Comparison of ENCODE assay signal across 10 mouse cellular contexts in genomic region chr19:57366007-57366406, GRCm38 (mm10). TPM values are rescaled to one million over a fixed set of nuclear protein-coding genes. Genes with fewer than 3 reads are reported as not detected.
DNase-seq lines count a peak whose midpoint lies in the region; ATAC-seq and TF ChIP-seq lines count a peak whose summit lies in the region.
"Had no signal": no experiment of that assay in that cellular context is flagged by ENCODE, and none has a peak within 500 bp of the region (broad histone marks: within the 10 kb centered on the region; RNA-seq: fewer than 3 reads in every experiment).

No protein-coding gene starts in this region.

- peak; percentile 22; the same call in 1 of the 2 replicates for TF ChIP-seq CTCF in kidney, postnatal 0 days (IDR thresholded peaks at IDR 0.05; ENCODE audit: low read depth)
- TF ChIP-seq CTCF in liver, embryonic 14.5 days (IDR thresholded peaks at IDR 0.05; ENCODE audit: low read depth) = peak; percentile 22; the same call in 1 of the 2 replicates

- H3K4me3 ChIP-seq in forebrain, embryonic 12.5 days (replicated peaks) = no peak overlapping the region
- H3K4me3 ChIP-seq in forebrain, embryonic 10.5 days = no peak overlapping the region
- no peak overlapping the region for H3K4me3 ChIP-seq in kidney, postnatal 0 days (replicated peaks; ENCODE audit: low read depth, low read length)
- no peak overlapping the region for H3K4me3 ChIP-seq in liver, embryonic 14.5 days (ENCODE audit: insufficient read depth in 1 of 2, low read depth in 2 of 2, low read length in 2 of 2)

- 62% methylated on average over 8 of the region's 8 CpGs for WGBS in forebrain, embryonic 12.5 days
- 75% methylated on average over 8 of the region's 8 CpGs for WGBS in forebrain, embryonic 10.5 days
- 42% methylated on average over 8 of the region's 8 CpGs for whole genome bisulfite sequencing in kidney, postnatal 0 days
- 52% methylated on average over 8 of the region's 8 CpGs for WGBS in liver, embryonic 14.5 days (ENCODE audit: insufficient replicate concordance)

- H3K4me2 ChIP-seq in forebrain, embryonic 12.5 days = no peak overlapping the region
- H3K4me2 ChIP-seq in kidney, postnatal 0 days (ENCODE audit: low read length) = no peak overlapping the region
- no peak overlapping the region for H3K4me2 ChIP-seq in liver, embryonic 14.5 days (ENCODE audit: low read depth)

- H3K36me3 ChIP-seq in forebrain, embryonic 12.5 days (replicated peaks) = peaks cover 24% of the 10 kb centered on the region
- peaks cover 30% of the 10 kb centered on the region for H3K36me3 ChIP-seq in forebrain, embryonic 10.5 days (replicated peaks)
- H3K36me3 ChIP-seq in kidney, postnatal 0 days (ENCODE audit: insufficient read depth, low read length) = peaks cover 17% of the 10 kb centered on the region; the same call in 1 of the 2 replicates
- peaks cover 4% of the 10 kb centered on the region; the same call in 1 of the 2 replicates for H3K36me3 ChIP-seq in liver, embryonic 14.5 days (replicated peaks; ENCODE audit: control insufficient read depth, insufficient read depth, low read depth)

- peaks cover 58% of the 10 kb centered on the region for H3K4me1 ChIP-seq in forebrain, embryonic 12.5 days
- peaks cover 65% of the 10 kb centered on the region for H3K4me1 ChIP-seq in forebrain, embryonic 10.5 days
- H3K4me1 ChIP-seq in kidney, postnatal 0 days (replicated peaks; ENCODE audit: insufficient read depth, low read length) = peaks cover 28% of the 10 kb centered on the region
- peaks cover 10 to 61% of the 10 kb centered on the region in 2 experiments for H3K4me1 ChIP-seq in liver, embryonic 14.5 days (replicated peaks; ENCODE audit: control insufficient read depth in 2 of 2, insufficient read depth in 2 of 2, low read length in 1 of 2)

- ATAC-seq in forebrain, embryonic 12.5 days (ENCODE audit: low FRiP score) = no peak
- ATAC-seq in kidney, postnatal 0 days (replicated peaks; ENCODE audit: low FRiP score, low read depth) = no peak
- no peak for ATAC-seq in liver, embryonic 14.5 days (ENCODE audit: insufficient read depth)

- no peaks in the 10 kb centered on the region for H3K27me3 ChIP-seq in forebrain, embryonic 12.5 days
- H3K27me3 ChIP-seq in forebrain, embryonic 10.5 days (ENCODE audit: poor library complexity, severe bottlenecking) = no peaks in the 10 kb centered on the region
- no peaks in the 10 kb centered on the region for H3K27me3 ChIP-seq in kidney, postnatal 0 days (ENCODE audit: insufficient read depth, low read length)
- no peaks in the 10 kb centered on the region for H3K27me3 ChIP-seq in liver, embryonic 14.5 days (ENCODE audit: control insufficient read depth, insufficient read depth, low read length)

- peak overlapping the region; percentile 53; the same call in 1 of the 2 replicates for H3K27ac ChIP-seq in forebrain, embryonic 12.5 days
- H3K27ac ChIP-seq in forebrain, embryonic 10.5 days = no peak overlapping the region
- H3K27ac ChIP-seq in kidney, postnatal 0 days = peak overlapping the region; percentile 48; the same call in 1 of the 2 replicates
- H3K27ac ChIP-seq in liver, embryonic 14.5 days = no peak overlapping the region

- H3K9me3 ChIP-seq in forebrain, embryonic 12.5 days = no peaks in the 10 kb centered on the region
- no peaks in the 10 kb centered on the region for H3K9me3 ChIP-seq in forebrain, embryonic 10.5 days
- H3K9me3 ChIP-seq in kidney, postnatal 0 days (replicated peaks; ENCODE audit: low read length) = no peaks in the 10 kb centered on the region
- H3K9me3 ChIP-seq in liver, embryonic 14.5 days (ENCODE audit: control insufficient read depth, low read length) = no peaks in the 10 kb centered on the region

- TF ChIP-seq EP300 in liver, embryonic 14.5 days (IDR thresholded peaks at IDR 0.05; ENCODE audit: low read depth) = no peak

- DNase-seq in forebrain, embryonic 10.5 days (ENCODE audit: extremely low spot score, low spot score) = no peak
- no peak for DNase-seq in kidney, postnatal 0 days (ENCODE audit: low spot score)
- no peak for DNase-seq in kidney, postnatal 36 days
- peak; percentile 85 for DNase-seq in R1 (ENCODE audit: low read depth, low spot score)
- no peak for DNase-seq in liver, embryonic 14.5 days (ENCODE audit: low read depth in 3 of 3, low spot score in 3 of 3)
- no peak for DNase-seq in ovary, postnatal 36 days (ENCODE audit: low spot score)
- DNase-seq in cerebellum, adult 8-10 months = no peak
- DNase-seq: B cell, adult 2 months; cerebellum, adult 18-20 months had no signal

- no peak overlapping the region for H3K9ac ChIP-seq in forebrain, embryonic 12.5 days
- H3K9ac ChIP-seq in kidney, postnatal 0 days (ENCODE audit: low read depth, low read length) = 0 out of 2 replicates have a peak overlapping the region, but pooled peaks have one; percentile 14
- no peak overlapping the region for H3K9ac ChIP-seq in liver, embryonic 14.5 days (replicated peaks)

RNA-seq across cellular contexts. Expression of gene Fam160b1, which starts 5.5 kb away (rescaled TPM):
- polyA plus RNA-seq in forebrain, embryonic 12.5 days (2016; fragmentation: Nextera tagmentation; extraction: Ambion mirVana) = 15.7 and 16.7 TPM in 2 replicates
- polyA plus RNA-seq in forebrain, embryonic 10.5 days (2016; fragmentation: Nextera tagmentation; extraction: Ambion mirVana) = 9.4 and 9.5 TPM in 2 replicates
- 12.6 and 12.8 TPM in 2 replicates for polyA plus RNA-seq in kidney, postnatal 0 days (2015; fragmentation: Nextera tagmentation; extraction: Ambion mirVana)
- polyA plus RNA-seq in liver, embryonic 14.5 days (2012; rRNA removed) = 4.8 and 5.1 TPM in 2 replicates
- 5.4 and 6.4 TPM in 2 replicates for polyA plus RNA-seq in liver, embryonic 14.5 days (2014; fragmentation: Nextera tagmentation; extraction: Ambion mirVana)

RNA-seq across cellular contexts. Expression of gene Ablim1, which starts 51.3 kb away (rescaled TPM):
- 16.5 and 17.7 TPM in 2 replicates for polyA plus RNA-seq in forebrain, embryonic 12.5 days (2016; fragmentation: Nextera tagmentation; extraction: Ambion mirVana)
- 20.5 and 21.0 TPM in 2 replicates for polyA plus RNA-seq in forebrain, embryonic 10.5 days (2016; fragmentation: Nextera tagmentation; extraction: Ambion mirVana)
- polyA plus RNA-seq in kidney, postnatal 0 days (2015; fragmentation: Nextera tagmentation; extraction: Ambion mirVana) = 40.5 and 41.2 TPM in 2 replicates
- 2.8 and 3.0 TPM in 2 replicates for polyA plus RNA-seq in liver, embryonic 14.5 days (2012; rRNA removed)
- polyA plus RNA-seq in liver, embryonic 14.5 days (2014; fragmentation: Nextera tagmentation; extraction: Ambion mirVana) = 4.7 and 6.3 TPM in 2 replicates

Comparison
In these comparisons a context has a peak if more than half of its experiments do, and no peak if none do; other contexts are left out.
1. H3K27ac ChIP-seq: peak in forebrain, embryonic 12.5 days (single experiment) and kidney, postnatal 0 days (single experiment); none in forebrain, embryonic 10.5 days (single experiment) and liver, embryonic 14.5 days (single experiment).